Mouse (Mus musculus): Measurements from ENCODE around the gene Fut7. TPM values are rescaled to one million over a fixed set of nuclear protein-coding genes. Genes with fewer than 3 reads are reported as not detected.

Fut7 gene
- polyA plus RNA-seq, 1 experiment from 2014 or later, result not detected

Small RNA genes lying within 50 kb of the gene (microRNA-seq; reads per million reads assigned to microRNA genes)
- not detected for gene Mir3087

Other genes starting within 250 kb of the Fut7 start
- gene Nrarp, start 242.5 kb upstream of the Fut7 start, polyA plus RNA-seq (2014; fragmentation: Nextera tagmentation; extraction: Ambion mirVana), result 60.3 and 63.9 TPM in 2 replicates
- 1.4 and 1.5 TPM in 2 replicates for gene Tor4a, start 226.4 kb upstream of the Fut7 start, polyA plus RNA-seq (2014; fragmentation: Nextera tagmentation; extraction: Ambion mirVana)
- gene Nelfb, start 211.8 kb upstream of the Fut7 start, polyA plus RNA-seq (2014; fragmentation: Nextera tagmentation; extraction: Ambion mirVana), result 96.4 and 102 TPM in 2 replicates
- not detected in 2 replicates for gene Stpg3, start 208.6 kb upstream of the Fut7 start, polyA plus RNA-seq (2014; fragmentation: Nextera tagmentation; extraction: Ambion mirVana)
- gene Fam166a, start 204.5 kb upstream of the Fut7 start, polyA plus RNA-seq (2014; fragmentation: Nextera tagmentation; extraction: Ambion mirVana), result 0.94 TPM in 1 of 2 replicates, not detected in the other
- 535 and 571 TPM in 2 replicates for gene Tubb4b, start 198.6 kb upstream of the Fut7 start, polyA plus RNA-seq (2014; fragmentation: Nextera tagmentation; extraction: Ambion mirVana)
- gene Slc34a3, start 188.9 kb upstream of the Fut7 start, polyA plus RNA-seq (2014; fragmentation: Nextera tagmentation; extraction: Ambion mirVana), result not detected in 2 replicates
- gene Rnf224, start 186.5 kb upstream of the Fut7 start, polyA plus RNA-seq (2014; fragmentation: Nextera tagmentation; extraction: Ambion mirVana), result not detected in 2 replicates
- gene Rnf208, start 181.0 kb upstream of the Fut7 start, polyA plus RNA-seq (2014; fragmentation: Nextera tagmentation; extraction: Ambion mirVana), result 24.4 and 26.9 TPM in 2 replicates
- 0.32 TPM in 1 of 2 replicates, not detected in the other for gene Cysrt1, start 180.8 kb upstream of the Fut7 start, polyA plus RNA-seq (2014; fragmentation: Nextera tagmentation; extraction: Ambion mirVana)
- 3.3 and 4.1 TPM in 2 replicates for gene AL732309.1, start 176.4 kb upstream of the Fut7 start, polyA plus RNA-seq (2014; fragmentation: Nextera tagmentation; extraction: Ambion mirVana)
- 14.7 and 16.0 TPM in 2 replicates for gene Tmem203, start 167.8 kb upstream of the Fut7 start, polyA plus RNA-seq (2014; fragmentation: Nextera tagmentation; extraction: Ambion mirVana)
- gene Tprn, start 160.6 kb upstream of the Fut7 start, polyA plus RNA-seq (2014; fragmentation: Nextera tagmentation; extraction: Ambion mirVana), result 2.4 and 4.5 TPM in 2 replicates
- gene Ssna1, start 150.8 kb upstream of the Fut7 start, polyA plus RNA-seq (2014; fragmentation: Nextera tagmentation; extraction: Ambion mirVana), result 240 and 247 TPM in 2 replicates
- gene Anapc2, start 150.8 kb upstream of the Fut7 start, polyA plus RNA-seq (2014; fragmentation: Nextera tagmentation; extraction: Ambion mirVana), result 105 and 117 TPM in 2 replicates
- not detected in 2 replicates for gene Tmem210, start 135.1 kb upstream of the Fut7 start, polyA plus RNA-seq (2014; fragmentation: Nextera tagmentation; extraction: Ambion mirVana)
- gene Lrrc26, start 133.4 kb upstream of the Fut7 start, polyA plus RNA-seq (2014; fragmentation: Nextera tagmentation; extraction: Ambion mirVana), result not detected in 2 replicates
- gene Grin1, start 104.1 kb upstream of the Fut7 start, polyA plus RNA-seq (2014; fragmentation: Nextera tagmentation; extraction: Ambion mirVana), result 2.4 and 2.6 TPM in 2 replicates
- 87.2 and 88.1 TPM in 2 replicates for gene Man1b1, start 90.9 kb upstream of the Fut7 start, polyA plus RNA-seq (2014; fragmentation: Nextera tagmentation; extraction: Ambion mirVana)
- gene Dpp7, start 66.9 kb upstream of the Fut7 start, polyA plus RNA-seq (2014; fragmentation: Nextera tagmentation; extraction: Ambion mirVana), result 15.9 and 16.0 TPM in 2 replicates
- 3.4 and 6.7 TPM in 2 replicates for gene Uap1l1, start 57.6 kb upstream of the Fut7 start, polyA plus RNA-seq (2014; fragmentation: Nextera tagmentation; extraction: Ambion mirVana)
- 47.9 and 53.3 TPM in 2 replicates for gene Sapcd2, start 50.9 kb upstream of the Fut7 start, polyA plus RNA-seq (2014; fragmentation: Nextera tagmentation; extraction: Ambion mirVana)
- 0.12 and 0.23 TPM in 2 replicates for gene Entpd2, start 27.4 kb upstream of the Fut7 start, polyA plus RNA-seq (2014; fragmentation: Nextera tagmentation; extraction: Ambion mirVana)
- 101 and 106 TPM in 2 replicates for gene Npdc1, start 23.9 kb upstream of the Fut7 start, polyA plus RNA-seq (2014; fragmentation: Nextera tagmentation; extraction: Ambion mirVana)
- 5.2 and 5.4 TPM in 2 replicates for gene Abca2, start 5.4 kb downstream of the Fut7 start, polyA plus RNA-seq (2014; fragmentation: Nextera tagmentation; extraction: Ambion mirVana)
- gene Clic3, start 33.6 kb downstream of the Fut7 start, polyA plus RNA-seq (2014; fragmentation: Nextera tagmentation; extraction: Ambion mirVana), result 0.18 and 0.25 TPM in 2 replicates
- gene Paxx, start 37.8 kb downstream of the Fut7 start, polyA plus RNA-seq (2014; fragmentation: Nextera tagmentation; extraction: Ambion mirVana), result 21.9 and 23.2 TPM in 2 replicates
- gene Ptgds, start 46.8 kb downstream of the Fut7 start, polyA plus RNA-seq (2014; fragmentation: Nextera tagmentation; extraction: Ambion mirVana), result 0.26 TPM in 1 of 2 replicates, not detected in the other
- gene Lcn12, start 70.6 kb downstream of the Fut7 start, polyA plus RNA-seq (2014; fragmentation: Nextera tagmentation; extraction: Ambion mirVana), result not detected in 2 replicates
- gene Fbxw5, start 77.5 kb downstream of the Fut7 start, polyA plus RNA-seq (2014; fragmentation: Nextera tagmentation; extraction: Ambion mirVana), result 65.9 and 66.4 TPM in 2 replicates
- 3.6 TPM in 2 replicates for gene C8g, start 78.5 kb downstream of the Fut7 start, polyA plus RNA-seq (2014; fragmentation: Nextera tagmentation; extraction: Ambion mirVana)
- gene Traf2, start 123.7 kb downstream of the Fut7 start, polyA plus RNA-seq (2014; fragmentation: Nextera tagmentation; extraction: Ambion mirVana), result 29.0 and 31.6 TPM in 2 replicates
- 385 TPM in 2 replicates for gene Edf1, start 134.6 kb downstream of the Fut7 start, polyA plus RNA-seq (2014; fragmentation: Nextera tagmentation; extraction: Ambion mirVana)
- gene Mamdc4, start 151.6 kb downstream of the Fut7 start, polyA plus RNA-seq (2014; fragmentation: Nextera tagmentation; extraction: Ambion mirVana), result 1.4 and 2.2 TPM in 2 replicates
- gene Phpt1, start 152.0 kb downstream of the Fut7 start, polyA plus RNA-seq (2014; fragmentation: Nextera tagmentation; extraction: Ambion mirVana), result 158 and 159 TPM in 2 replicates
- 0.07 and 0.10 TPM in 2 replicates for gene Ajm1, start 158.5 kb downstream of the Fut7 start, polyA plus RNA-seq (2014; fragmentation: Nextera tagmentation; extraction: Ambion mirVana)
- gene Rabl6, start 185.3 kb downstream of the Fut7 start, polyA plus RNA-seq (2014; fragmentation: Nextera tagmentation; extraction: Ambion mirVana), result 49.2 and 51.2 TPM in 2 replicates
- 0.25 and 0.28 TPM in 2 replicates for gene Ccdc183, start 194.4 kb downstream of the Fut7 start, polyA plus RNA-seq (2014; fragmentation: Nextera tagmentation; extraction: Ambion mirVana)
- gene Tmem141, start 198.7 kb downstream of the Fut7 start, polyA plus RNA-seq (2014; fragmentation: Nextera tagmentation; extraction: Ambion mirVana), result 17.9 and 19.1 TPM in 2 replicates
- 1.3 and 1.6 TPM in 2 replicates for gene Fcna, start 204.8 kb downstream of the Fut7 start, polyA plus RNA-seq (2014; fragmentation: Nextera tagmentation; extraction: Ambion mirVana)
- not detected in 2 replicates for gene Lcn8, start 229.9 kb downstream of the Fut7 start, polyA plus RNA-seq (2014; fragmentation: Nextera tagmentation; extraction: Ambion mirVana)
- gene Lcn5, start 234.7 kb downstream of the Fut7 start, polyA plus RNA-seq (2014; fragmentation: Nextera tagmentation; extraction: Ambion mirVana), result not detected in 2 replicates

Measured in midbrain, embryonic 11.5 days (tissue).